ENCODE assay signal across 28 mouse cellular contexts in the genomic region with DNA sequence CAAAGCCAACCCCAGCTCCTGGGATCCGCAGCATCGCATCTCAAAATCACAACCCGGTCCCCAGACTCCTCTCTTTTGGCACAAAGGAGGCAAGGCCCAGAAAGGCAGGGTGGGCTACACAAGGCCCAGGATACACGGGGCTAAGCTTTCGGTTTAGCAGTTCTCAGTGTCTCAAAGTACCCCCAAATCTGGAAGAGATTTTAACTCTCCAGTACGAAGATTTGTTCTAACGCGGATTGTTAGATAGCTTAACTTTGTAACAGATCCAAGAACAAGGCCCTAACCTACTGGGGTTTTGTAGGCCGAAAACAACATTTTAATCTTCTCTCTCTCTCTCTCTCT. TPM values are rescaled to one million over a fixed set of nuclear protein-coding genes. Genes with fewer than 3 reads are reported as not detected.
DNase-seq lines count a peak whose midpoint lies in the region; ATAC-seq and TF ChIP-seq lines count a peak whose summit lies in the region.
"Had no signal": no experiment of that assay in that cellular context is flagged by ENCODE, and none has a peak within 500 bp of the region (broad histone marks: within the 10 kb centered on the region; RNA-seq: fewer than 3 reads in every experiment).

No protein-coding gene starts in this region.

- H3K4me3 ChIP-seq in midbrain, embryonic 11.5 days (ENCODE audit: low read depth, low read length): no peak overlapping the region
- H3K4me3 ChIP-seq in midbrain, embryonic 14.5 days (replicated peaks; ENCODE audit: low read depth, low read length): no peak overlapping the region
- peak overlapping the region; percentile 73 for H3K4me3 ChIP-seq in heart, embryonic 15.5 days
- peak overlapping the region; percentile 17 for H3K4me3 ChIP-seq in stomach, postnatal 0 days (ENCODE audit: low read depth, low read length)
- H3K4me3 ChIP-seq: gastrocnemius, adult 2 months; hindbrain, embryonic 13.5 days had no signal

- no peak for TF ChIP-seq CTCF in stomach, postnatal 0 days (IDR thresholded peaks at IDR 0.05; ENCODE audit: low read depth)

- H3K9ac ChIP-seq in midbrain, embryonic 11.5 days (ENCODE audit: low read length): no peak overlapping the region
- H3K9ac ChIP-seq in midbrain, embryonic 14.5 days (replicated peaks; ENCODE audit: low read length): no peak overlapping the region
- peak overlapping the region; percentile 88 for H3K9ac ChIP-seq in heart, embryonic 15.5 days
- H3K9ac ChIP-seq in stomach, postnatal 0 days (ENCODE audit: low read length): no peak overlapping the region
- H3K9ac ChIP-seq: embryonic facial prominence, embryonic 13.5 days; hindbrain, embryonic 13.5 days; limb, embryonic 15.5 days had no signal

- no peak for ATAC-seq in midbrain, embryonic 11.5 days (ENCODE audit: low FRiP score)
- ATAC-seq in midbrain, embryonic 14.5 days (ENCODE audit: low FRiP score, low TSS enrichment): no peak
- no peak for ATAC-seq in heart, embryonic 15.5 days (replicated peaks; ENCODE audit: insufficient number of reproducible peaks, insufficient read depth, low FRiP score, low read depth)
- ATAC-seq in stomach, postnatal 0 days (ENCODE audit: low FRiP score, low TSS enrichment): no peak
- ATAC-seq: inflammation-experienced regulatory T-cells, adult 6 months; midbrain, embryonic 16.5 days had no signal

- H3K27ac ChIP-seq in midbrain, embryonic 11.5 days (ENCODE audit: low read depth, low read length): no peak overlapping the region
- H3K27ac ChIP-seq in midbrain, embryonic 14.5 days (replicated peaks; ENCODE audit: low read depth, low read length): no peak overlapping the region
- H3K27ac ChIP-seq in heart, embryonic 15.5 days: peak overlapping the region; percentile 93
- H3K27ac ChIP-seq in stomach, postnatal 0 days (replicated peaks): no peak overlapping the region
- H3K27ac ChIP-seq: embryonic facial prominence, embryonic 13.5 days; gastrocnemius, adult 2 months; hindbrain, embryonic 13.5 days; limb, embryonic 15.5 days had no signal

- H3K36me3 ChIP-seq in midbrain, embryonic 11.5 days (ENCODE audit: control insufficient read depth, insufficient read depth, low read length): no peaks in the 10 kb centered on the region
- no peaks in the 10 kb centered on the region for H3K36me3 ChIP-seq in midbrain, embryonic 14.5 days (ENCODE audit: control insufficient read depth, insufficient read depth, low read length)
- H3K36me3 ChIP-seq in heart, embryonic 15.5 days: no peaks in the 10 kb centered on the region
- no peaks in the 10 kb centered on the region for H3K36me3 ChIP-seq in stomach, postnatal 0 days (ENCODE audit: control insufficient read depth, insufficient read depth, low read length)
- H3K36me3 ChIP-seq: embryonic facial prominence, embryonic 13.5 days; hindbrain, embryonic 13.5 days; limb, embryonic 15.5 days had no signal

- DNase-seq in heart, adult 11 months: peak; percentile 84
- DNase-seq in heart, adult 8-10 months (ENCODE audit: low spot score): no peak
- DNase-seq in midbrain, embryonic 11.5 days (ENCODE audit: low spot score, missing footprints): peak; percentile 91
- DNase-seq in midbrain, embryonic 14.5 days: no peak
- no peak for DNase-seq in stomach, postnatal 0 days (ENCODE audit: low spot score)
- DNase-seq in adrenal gland, postnatal 36 days: no peak
- DNase-seq: adrenal gland, postnatal 25 days; cerebellum, adult 11-12 months; cerebellum, postnatal 36 days; gastrocnemius, adult 2 months; kidney, adult 9 months; kidney, postnatal 25 days; lung, postnatal 14 days; thymus, adult 2 months had no signal

- under 1% methylated on average over 9 of the region's 9 CpGs for WGBS in midbrain, embryonic 11.5 days
- WGBS in midbrain, embryonic 14.5 days: 2% methylated on average over 9 of the region's 9 CpGs
- WGBS in heart, embryonic 15.5 days: 19% methylated on average over 9 of the region's 9 CpGs
- WGBS in stomach, postnatal 0 days: 24% methylated on average over 9 of the region's 9 CpGs

- H3K4me1 ChIP-seq in midbrain, embryonic 11.5 days (ENCODE audit: control insufficient read depth, insufficient read depth, low read length): 0 out of 2 replicates have a peak, but pooled peaks cover 3% of the 10 kb centered on the region
- H3K4me1 ChIP-seq in midbrain, embryonic 14.5 days (ENCODE audit: control insufficient read depth, insufficient read depth, low read length): no peaks in the 10 kb centered on the region
- H3K4me1 ChIP-seq in heart, embryonic 15.5 days (replicated peaks): peaks cover 16% of the 10 kb centered on the region
- no peaks in the 10 kb centered on the region for H3K4me1 ChIP-seq in stomach, postnatal 0 days (replicated peaks; ENCODE audit: control insufficient read depth, insufficient read depth)

- H3K9me3 ChIP-seq in midbrain, embryonic 11.5 days (ENCODE audit: control insufficient read depth, low read length): no peaks in the 10 kb centered on the region
- H3K9me3 ChIP-seq in midbrain, embryonic 14.5 days (ENCODE audit: control insufficient read depth, low read length): no peaks in the 10 kb centered on the region
- no peaks in the 10 kb centered on the region for H3K9me3 ChIP-seq in heart, embryonic 15.5 days (replicated peaks)
- no peaks in the 10 kb centered on the region for H3K9me3 ChIP-seq in stomach, postnatal 0 days (ENCODE audit: control insufficient read depth, low read length)
- H3K9me3 ChIP-seq: embryonic facial prominence, embryonic 13.5 days; hindbrain, embryonic 13.5 days; limb, embryonic 15.5 days had no signal

- H3K4me2 ChIP-seq in midbrain, embryonic 11.5 days: no peak overlapping the region
- no peak overlapping the region for H3K4me2 ChIP-seq in midbrain, embryonic 14.5 days (ENCODE audit: low read length)
- peak overlapping the region; percentile 64; the same call in 1 of the 2 replicates for H3K4me2 ChIP-seq in heart, embryonic 15.5 days
- no peak overlapping the region for H3K4me2 ChIP-seq in stomach, postnatal 0 days (replicated peaks; ENCODE audit: low read depth)
- H3K4me2 ChIP-seq: hindbrain, embryonic 13.5 days; limb, embryonic 15.5 days had no signal

- TF ChIP-seq EP300 in stomach, postnatal 0 days (optimal IDR thresholded peaks at IDR 0.05): no peak

- peaks cover 100% of the 10 kb centered on the region for H3K27me3 ChIP-seq in midbrain, embryonic 11.5 days (ENCODE audit: control insufficient read depth, insufficient read depth, low read length)
- H3K27me3 ChIP-seq in midbrain, embryonic 14.5 days (ENCODE audit: control insufficient read depth, insufficient read depth, low read length): peaks cover 96% of the 10 kb centered on the region
- H3K27me3 ChIP-seq in heart, embryonic 15.5 days: peaks cover 74% of the 10 kb centered on the region
- H3K27me3 ChIP-seq in stomach, postnatal 0 days (ENCODE audit: control insufficient read depth, insufficient read depth, low read length): peaks cover 46% of the 10 kb centered on the region
- H3K27me3 ChIP-seq: CH12.LX had no signal

RNA-seq across cellular contexts. Expression of a gene that starts 4.4 kb away (rescaled TPM):
- 10 to 100 TPM; 75.8 to 81.5 (median 79.7) TPM for total RNA-seq in heart, adult 8-10 months (2022)
- not detected in 2 replicates for polyA plus RNA-seq in midbrain, embryonic 11.5 days (2014; fragmentation: Nextera tagmentation; extraction: Ambion mirVana)
- polyA plus RNA-seq in midbrain, embryonic 14.5 days (2014; fragmentation: Nextera tagmentation; extraction: Ambion mirVana): not detected in 2 replicates
- polyA plus RNA-seq in heart, embryonic 15.5 days (2015; fragmentation: Nextera tagmentation; extraction: Ambion mirVana): 131 and 147 TPM in 2 replicates
- polyA plus RNA-seq in stomach, postnatal 0 days (2015; fragmentation: Nextera tagmentation; extraction: Ambion mirVana): 0.17 and 0.91 TPM in 2 replicates
- not detected for total RNA-seq in adrenal gland, postnatal 36 days (2021)
- total RNA-seq: adrenal gland, postnatal 25 days; CH12.LX; gastrocnemius, adult 2 months; granulocyte monocyte progenitor cell, adult 5-6 weeks; layer of hippocampus, adult 8-10 months; left cerebral cortex, postnatal 36 days; megakaryocyte, adult 5-6 weeks; MEL; neutrophil, adult 5-6 weeks had no signal
- polyA plus RNA-seq: inflammation-experienced regulatory T-cells, adult 6 months; limb, embryonic 15.5 days; liver, embryonic 16.5 days; midbrain, embryonic 16.5 days had no signal

RNA-seq across cellular contexts. Expression of a gene that starts 59.5 kb away (rescaled TPM):
- 10 to 100 TPM; 25.0 to 32.1 (median 29.9) TPM for total RNA-seq in heart, adult 8-10 months (2022)
- polyA plus RNA-seq in midbrain, embryonic 11.5 days (2014; fragmentation: Nextera tagmentation; extraction: Ambion mirVana): 52.9 and 54.1 TPM in 2 replicates
- 54.5 and 59.0 TPM in 2 replicates for polyA plus RNA-seq in midbrain, embryonic 14.5 days (2014; fragmentation: Nextera tagmentation; extraction: Ambion mirVana)
- 51.6 and 53.3 TPM in 2 replicates for polyA plus RNA-seq in heart, embryonic 15.5 days (2015; fragmentation: Nextera tagmentation; extraction: Ambion mirVana)
- 33.3 and 33.9 TPM in 2 replicates for polyA plus RNA-seq in stomach, postnatal 0 days (2015; fragmentation: Nextera tagmentation; extraction: Ambion mirVana)
- total RNA-seq in adrenal gland, postnatal 36 days (2021): 10 to 100 TPM; 24.7 to 27.2 TPM

Comparison
In these comparisons a context has a peak if more than half of its experiments do, and no peak if none do; other contexts are left out.
1. DNase-seq: peak in heart, adult 11 months (single experiment) and midbrain, embryonic 11.5 days (single experiment); none in heart, adult 8-10 months (single experiment), midbrain, embryonic 14.5 days (single experiment), stomach, postnatal 0 days (single experiment) and adrenal gland, postnatal 36 days (0 of 2).
2. H3K4me3 ChIP-seq: peak in heart, embryonic 15.5 days (single experiment) and stomach, postnatal 0 days (single experiment); none in midbrain, embryonic 11.5 days (single experiment) and midbrain, embryonic 14.5 days (single experiment).
3. RNA of a gene that starts 4.4 kb away (polyA plus RNA-seq): 131 to 147 TPM in heart, embryonic 15.5 days; 0.17 to 0.91 TPM in stomach, postnatal 0 days, not detected in midbrain, embryonic 11.5 days and not detected in midbrain, embryonic 14.5 days; every median in the first group is over 10 times any median in the second.